Mouse (Mus musculus) midbrain, embryonic 11.5 days (tissue): ENCODE measurements around the gene Azin2. TPM values are rescaled to one million over a fixed set of nuclear protein-coding genes. Genes with fewer than 3 reads are reported as not detected.

Experiments
- ATAC-seq: fragments of 200-750 bp; cut with Nextera tagmentation; 2 replicates; pipeline ENCODE4 v1.8.0; 2017; ENCODE audit warnings: moderate TSS enrichment, moderate library complexity; ENCODE audit not compliant: low FRiP score
- DNase-seq: peaks from one replicate; pipeline ENCODE4 v3.0.0; 2015; ENCODE audit warnings: low spot score; ENCODE audit errors: missing footprints
- H3K27ac ChIP-seq: fragments of 300-500 bp; sonication (generic); 2 replicates; pipeline ENCODE4 v1.5.1; 2014; ENCODE audit warnings: low read depth, low read length
- H3K27me3 ChIP-seq: fragments of 300-500 bp; sonication (generic); 2 replicates; pipeline ENCODE4 v1.6.1; 2014; ENCODE audit warnings: mild to moderate bottlenecking, low read length, moderate library complexity, mixed read lengths; ENCODE audit not compliant: control insufficient read depth, insufficient read depth
- H3K36me3 ChIP-seq: fragments of 300-500 bp; sonication (generic); 2 replicates; pipeline ENCODE4 v1.6.1; 2014; ENCODE audit warnings: mild to moderate bottlenecking, low read length, moderate library complexity, mixed read lengths; ENCODE audit not compliant: control insufficient read depth, insufficient read depth
- H3K4me1 ChIP-seq: fragments of 300-500 bp; sonication (generic); 2 replicates; pipeline ENCODE4 v1.6.1; 2014; ENCODE audit warnings: low read length; ENCODE audit not compliant: control insufficient read depth, insufficient read depth
- H3K4me2 ChIP-seq: fragments of 300-500 bp; sonication (generic); 2 replicates; pipeline ENCODE4 v1.6.1; 2014; ENCODE audit warnings: mild to moderate bottlenecking, moderate library complexity
- H3K4me3 ChIP-seq: fragments of 300-500 bp; sonication (generic); 2 replicates; pipeline ENCODE4 v1.5.1; 2014; ENCODE audit warnings: low read depth, low read length
- H3K9ac ChIP-seq: fragments of 300-500 bp; sonication (generic); 2 replicates; pipeline ENCODE4 v1.6.1; 2014; ENCODE audit warnings: low read length
- H3K9me3 ChIP-seq: fragments of 300-500 bp; sonication (generic); 2 replicates; pipeline ENCODE4 v1.6.1; 2016; ENCODE audit warnings: low read length; ENCODE audit not compliant: control insufficient read depth
- WGBS: fragments of 180-500 bp; shearing (Covaris S2); extraction: QIAGEN DNeasy Blood & Tissue Kit; methylation state at CpG from one replicate; pipeline ENCODE4 v1.1.7; 2014; 5-methylcytosine and 5-hydroxymethylcytosine counted together
- polyA plus RNA-seq: library from polyadenylated mRNA; unstranded; fragments of >200 nt; fragmentation: Nextera tagmentation; extraction: Ambion mirVana; gene quantifications from 2 replicates; pipeline ENCODE4 v1.2.1, GENCODE M21; 2014

Azin2 gene
- polyA plus RNA-seq: 11.5 and 14.4 TPM in 2 replicates

- H3K36me3 ChIP-seq: no peaks in the 10 kb centered on the region
- peak within 1 kb of the TSS; percentile 93 for H3K4me2 ChIP-seq
- DNase-seq: peak; percentile 100
- 1% methylated on average over 72 of the region's 72 CpGs for WGBS
- no peak within 1 kb of the TSS for H3K27ac ChIP-seq
- peak within 1 kb of the TSS; percentile 85 for H3K9ac ChIP-seq
- H3K27me3 ChIP-seq: peaks cover 9% of the 10 kb centered on the region
- H3K4me1 ChIP-seq: peaks cover 6% of the 10 kb centered on the region
- H3K4me3 ChIP-seq: peak within 1 kb of the TSS; percentile 67
- no peaks in the 10 kb centered on the region for H3K9me3 ChIP-seq
- ATAC-seq: peak; percentile 96
These were observed at the start of gene Azin2 for GRCm38 (mm10) chr4:128962029-128962925. TSS of gene Azin2 (minus strand) at chr4:128962442.

- ATAC-seq (no peak), DNase-seq (no peak)
- no peak overlapping the region for H3K9ac ChIP-seq
- H3K4me1 ChIP-seq: no peaks in the 10 kb centered on the region; the same call in 1 of the 2 replicates
- H3K36me3 ChIP-seq: peaks cover 6% of the 10 kb centered on the region
- H3K27me3 ChIP-seq: no peaks in the 10 kb centered on the region
- H3K9me3 ChIP-seq: no peaks in the 10 kb centered on the region
- WGBS: 43% methylated on average over 15 of the region's 15 CpGs
- H3K4me2 ChIP-seq: no peak overlapping the region
- H3K4me3 ChIP-seq: no peak overlapping the region
- H3K27ac ChIP-seq: no peak overlapping the region
These were observed 49.4 kb upstream of the Azin2 start for GRCm38 (mm10) chr4:129011604-129012121.

- H3K27ac ChIP-seq: no peak overlapping the region
- H3K9me3 ChIP-seq: no peaks in the 10 kb centered on the region
- DNase-seq: no peak
- H3K9ac ChIP-seq: no peak overlapping the region
- H3K4me3 ChIP-seq: no peak overlapping the region
- no peak overlapping the region for H3K4me2 ChIP-seq
- H3K4me1 ChIP-seq: no peaks in the 10 kb centered on the region; the same call in 1 of the 2 replicates
- H3K36me3 ChIP-seq: peaks cover 6% of the 10 kb centered on the region
- no peak for ATAC-seq
- H3K27me3 ChIP-seq: no peaks in the 10 kb centered on the region
- 81% methylated on average over 5 of the region's 5 CpGs for WGBS
These were observed 47.3 kb upstream of the Azin2 start for GRCm38 (mm10) chr4:129009521-129009920.

- Histone ChIP-seq H3K9me3 (no peaks in the 10 kb centered on the region), H3K36me3 (peaks cover 8% of the 10 kb centered on the region), H3K4me2 (no peak overlapping the region), H3K4me3 (no peak overlapping the region), H3K27ac (no peak overlapping the region), H3K4me1 (no peaks in the 10 kb centered on the region; the same call in 1 of the 2 replicates), H3K9ac (no peak overlapping the region), H3K27me3 (no peaks in the 10 kb centered on the region)
- WGBS: 87% methylated on average over 3 of the region's 3 CpGs
- no peak for ATAC-seq
- DNase-seq: no peak
These were observed 46.4 kb upstream of the Azin2 start for GRCm38 (mm10) chr4:129008672-129009071.

- no peak for DNase-seq
- H3K4me2 ChIP-seq: no peak overlapping the region
- no peak overlapping the region for H3K4me3 ChIP-seq
- H3K9me3 ChIP-seq: no peaks in the 10 kb centered on the region
- H3K4me1 ChIP-seq: no peaks in the 10 kb centered on the region; the same call in 1 of the 2 replicates
- H3K9ac ChIP-seq: no peak overlapping the region
- 78% methylated on average over 12 of the region's 12 CpGs for WGBS
- no peak overlapping the region for H3K27ac ChIP-seq
- no peak for ATAC-seq
- peaks cover 10% of the 10 kb centered on the region for H3K36me3 ChIP-seq
- no peaks in the 10 kb centered on the region for H3K27me3 ChIP-seq
These were observed 45.8 kb upstream of the Azin2 start for GRCm38 (mm10) chr4:129008006-129008519.

- no peak for ATAC-seq
These were observed 41.5 kb upstream of the Azin2 start for GRCm38 (mm10) chr4:129003720-129004119.

GRCm38 (mm10) chr4:129000786-129001185, 38.5 kb upstream of the Azin2 start:
- no peaks in the 10 kb centered on the region for H3K27me3 ChIP-seq
- H3K9ac ChIP-seq: no peak overlapping the region
- ATAC-seq: no peak
- H3K36me3 ChIP-seq: peaks cover 13% of the 10 kb centered on the region
- no peak overlapping the region for H3K27ac ChIP-seq
- no peaks in the 10 kb centered on the region for H3K4me1 ChIP-seq
- no peak for DNase-seq
- no peak overlapping the region for H3K4me3 ChIP-seq
- no peak overlapping the region for H3K4me2 ChIP-seq
- 97% methylated on average over 3 of the region's 3 CpGs for WGBS
- no peaks in the 10 kb centered on the region for H3K9me3 ChIP-seq

More at GRCm38 (mm10) chr4:129003720-129004119, 41.5 kb upstream of the Azin2 start:
- Histone ChIP-seq H3K27me3 (no peaks in the 10 kb centered on the region), H3K4me1 (no peaks in the 10 kb centered on the region), H3K36me3 (peaks cover 19% of the 10 kb centered on the region), H3K9me3 (no peaks in the 10 kb centered on the region), H3K4me2 (no peak overlapping the region), H3K27ac (no peak overlapping the region), H3K9ac (no peak overlapping the region), H3K4me3 (no peak overlapping the region)
- no peak for DNase-seq
- WGBS: 91% methylated on average over 8 of the region's 8 CpGs

GRCm38 (mm10) chr4:128998401-128998800, 36.2 kb upstream of the Azin2 start:
- DNase-seq: no peak
- peaks cover 9% of the 10 kb centered on the region for H3K36me3 ChIP-seq
- H3K4me3 ChIP-seq: no peak overlapping the region
- no peak overlapping the region for H3K27ac ChIP-seq
- H3K27me3 ChIP-seq: no peaks in the 10 kb centered on the region
- H3K4me1 ChIP-seq: peaks cover 10% of the 10 kb centered on the region
- 90% methylated on average over 8 of the region's 8 CpGs for WGBS
- H3K4me2 ChIP-seq: no peak overlapping the region
- no peak for ATAC-seq
- no peaks in the 10 kb centered on the region for H3K9me3 ChIP-seq
- no peak overlapping the region for H3K9ac ChIP-seq

GRCm38 (mm10) chr4:128997258-128997657, 35.0 kb upstream of the Azin2 start:
- no peak overlapping the region for H3K4me3 ChIP-seq
- no peak overlapping the region for H3K4me2 ChIP-seq
- H3K27me3 ChIP-seq: no peaks in the 10 kb centered on the region
- WGBS: 89% methylated on average over 8 of the region's 8 CpGs
- H3K36me3 ChIP-seq: peaks cover 9% of the 10 kb centered on the region
- ATAC-seq (no peak), DNase-seq (no peak)
- peaks cover 10% of the 10 kb centered on the region for H3K4me1 ChIP-seq
- no peak overlapping the region for H3K9ac ChIP-seq
- H3K9me3 ChIP-seq: no peaks in the 10 kb centered on the region
- H3K27ac ChIP-seq: no peak overlapping the region
